Mouse (Mus musculus) CH12.LX (cell line): ENCODE data around the gene Mcf2l. TPM values are rescaled to one million over a fixed set of nuclear protein-coding genes. Genes with fewer than 3 reads are reported as not detected.

Experiments used
- DNase-seq: peaks from one replicate; pipeline ENCODE4 v3.0.0-alpha.2; 2013; ENCODE audit errors: extremely low read depth
- H3K27ac ChIP-seq: 2 replicates; pipeline ENCODE4 v1.5.1; 2012; ENCODE audit warnings: low read depth, mild to moderate bottlenecking, control low read depth, moderate library complexity; ENCODE audit not compliant: insufficient read depth
- H3K27me3 ChIP-seq: replicated peaks from 2 replicates; pipeline ENCODE3; 2012; ENCODE audit warnings: inconsistent platforms
- H3K36me3 ChIP-seq, 2 experiments: replicated peaks in 1 of 2; 2 replicates each; pipeline versions ENCODE3 to v1.6.1; 2012; ENCODE audit warnings: inconsistent platforms in 1 of 2, low read length in 1 of 2, mild to moderate bottlenecking in 1 of 2, mixed read lengths in 1 of 2, moderate library complexity in 1 of 2; ENCODE audit not compliant: control insufficient read depth in 1 of 2, insufficient read depth in 1 of 2
- H3K4me1 ChIP-seq, 2 experiments: 2 replicates each; pipeline ENCODE4 v1.6.1; 2012; ENCODE audit warnings: inconsistent platforms in 1 of 2, moderate library complexity in 1 of 2; ENCODE audit not compliant: insufficient read depth in 2 of 2, control insufficient read depth in 1 of 2
- H3K4me2 ChIP-seq: 2 replicates; pipeline ENCODE4 v1.6.1; 2012; ENCODE audit warnings: low read depth, mild to moderate bottlenecking, control low read depth; ENCODE audit not compliant: poor library complexity, insufficient read depth, severe bottlenecking
- H3K4me3 ChIP-seq, 3 experiments: fragments of 150-350 bp in 1 of 3; sonication (generic) in 1 of 3; replicated peaks in 1 of 3; 2 replicates each; pipeline versions ENCODE3 to v1.5.1; 2011 to 2012; ENCODE audit warnings: low read depth in 2 of 3, low read length in 2 of 3, mild to moderate bottlenecking in 2 of 3, moderate library complexity in 2 of 3, control low read depth in 1 of 3, improper control_type of control experiment in 1 of 3, inconsistent platforms in 1 of 3, mixed read lengths in 1 of 3; ENCODE audit not compliant: poor library complexity in 1 of 3
- H3K79me2 ChIP-seq: replicated peaks from 2 replicates; pipeline ENCODE4 v1.6.1; 2012; ENCODE audit warnings: mild to moderate bottlenecking, moderate library complexity; ENCODE audit not compliant: control insufficient read depth, poor library complexity, insufficient read depth, severe bottlenecking; ENCODE audit errors: extremely low read depth
- H3K9ac ChIP-seq: 2 replicates; pipeline ENCODE4 v1.6.1; 2012; ENCODE audit warnings: low read depth, mild to moderate bottlenecking, control low read depth, moderate library complexity; ENCODE audit not compliant: insufficient read depth
- H3K9me3 ChIP-seq: replicated peaks from 2 replicates; pipeline ENCODE3; 2012; ENCODE audit warnings: low read length, inconsistent platforms, mixed read lengths
- CHD1 ChIP-seq: IDR thresholded peaks from 2 replicates; pipeline ENCODE4 v1.6.1; 2012; ENCODE audit warnings: low read depth, low read length, improper control_type of control experiment, inconsistent platforms
- CHD2 ChIP-seq: IDR thresholded peaks from 2 replicates; pipeline ENCODE4 v1.6.1; 2011; ENCODE audit warnings: low read length, improper control_type of control experiment
- CTCF ChIP-seq, 2 experiments: IDR thresholded peaks in 1 of 2; conservative IDR thresholded peaks in 1 of 2; 2 replicates each; pipeline ENCODE4 v1.5.1; 2011 to 2012; ENCODE audit warnings: low read depth in 2 of 2, low read length in 2 of 2, improper control_type of control experiment in 1 of 2, inconsistent platforms in 1 of 2, mild to moderate bottlenecking in 1 of 2, moderate library complexity in 1 of 2
- EP300 ChIP-seq: IDR thresholded peaks from 2 replicates; pipeline ENCODE4 v1.6.1; 2011; ENCODE audit warnings: low read length, improper control_type of control experiment
- GABPA ChIP-seq: IDR thresholded peaks from 2 replicates; pipeline ENCODE4 v1.6.1; 2012; ENCODE audit warnings: low read depth, low read length, improper control_type of control experiment, inconsistent platforms; ENCODE audit not compliant: insufficient replicate concordance
- HCFC1 ChIP-seq: IDR thresholded peaks from 2 replicates; pipeline ENCODE4 v1.6.1; 2012; ENCODE audit warnings: low read depth, mild to moderate bottlenecking, inconsistent platforms, low read length, improper control_type of control experiment
- IRF4 ChIP-seq: IDR thresholded peaks from 2 replicates; pipeline ENCODE4 v1.6.1; 2014; ENCODE audit warnings: low read depth, mild to moderate bottlenecking, inconsistent platforms, low read length, improper control_type of control experiment
- KAT2A ChIP-seq: IDR thresholded peaks from 2 replicates; pipeline ENCODE4 v1.6.1; 2012; ENCODE audit warnings: low read length, improper control_type of control experiment, inconsistent platforms; ENCODE audit not compliant: insufficient replicate concordance
- MAX ChIP-seq: IDR thresholded peaks from 2 replicates; pipeline ENCODE4 v1.6.1; 2011; ENCODE audit warnings: low read length, improper control_type of control experiment
- MYC ChIP-seq: IDR thresholded peaks from 2 replicates; pipeline ENCODE4 v1.6.1; 2011; ENCODE audit warnings: low read depth, mild to moderate bottlenecking, improper control_type of control experiment, low read length
- NRF1 ChIP-seq: IDR thresholded peaks from 2 replicates; pipeline ENCODE4 v1.6.1; 2014; ENCODE audit warnings: low read depth, mild to moderate bottlenecking, inconsistent platforms, low read length, improper control_type of control experiment, moderate library complexity
- PAX5 ChIP-seq: IDR thresholded peaks from 2 replicates; pipeline ENCODE4 v1.6.1; 2012; ENCODE audit warnings: low read length, inconsistent platforms, mixed read lengths
- POLR2A ChIP-seq: IDR thresholded peaks from 2 replicates; pipeline ENCODE4 v1.6.1; 2011; ENCODE audit warnings: low read depth, mild to moderate bottlenecking, improper control_type of control experiment, low read length
- RAD21 ChIP-seq: IDR thresholded peaks from 2 replicates; pipeline ENCODE4 v1.6.1; 2011; ENCODE audit warnings: low read depth, mild to moderate bottlenecking, low read length, improper control_type of control experiment, moderate library complexity
- RCOR1 ChIP-seq: conservative IDR thresholded peaks from 2 replicates; pipeline ENCODE4 v1.6.1; 2012; ENCODE audit warnings: low read depth, mild to moderate bottlenecking, inconsistent platforms, low read length, improper control_type of control experiment
- SIN3A ChIP-seq: IDR thresholded peaks from 2 replicates; pipeline ENCODE4 v1.6.1; 2012; ENCODE audit warnings: low read length, improper control_type of control experiment, inconsistent platforms
- TCF12 ChIP-seq: IDR thresholded peaks from 2 replicates; pipeline ENCODE4 v1.6.1; 2014; ENCODE audit warnings: low read depth, mild to moderate bottlenecking, inconsistent platforms, low read length, improper control_type of control experiment
- USF1 ChIP-seq: IDR thresholded peaks from 2 replicates; pipeline ENCODE4 v1.6.1; 2014; ENCODE audit warnings: low read depth, mild to moderate bottlenecking, inconsistent platforms, low read length, improper control_type of control experiment
- USF2 ChIP-seq: conservative IDR thresholded peaks from 2 replicates; pipeline ENCODE4 v1.6.1; 2011; ENCODE audit warnings: low read depth, low read length, improper control_type of control experiment
- ZKSCAN1 ChIP-seq: IDR thresholded peaks from 2 replicates; pipeline ENCODE4 v1.6.1; 2012; ENCODE audit warnings: low read depth, inconsistent platforms, low read length, improper control_type of control experiment, borderline replicate concordance
- dilution Hi-C: fragments of 300-500 bp; cut with MboI; formaldehyde crosslinking; loops from 2 replicates; pipeline ENCODE4 v1.14.3; 2020; ENCODE audit warnings: low sequenced_read_pairs; ENCODE audit not compliant: extremely low pct_unique_long_range_greater_than_20kb, extremely low pct_ligation_motif_present
- in situ Hi-C: fragments of 300-500 bp; cut with MboI; formaldehyde crosslinking; loops from 3 replicates; pipeline ENCODE4 v1.14.3; 2019; ENCODE audit warnings: low sequenced_read_pairs, low pct_ligation_motif_present, low pct_unique_long_range_greater_than_20kb, mixed read lengths
- polyA plus RNA-seq: library from polyadenylated mRNA; unstranded; fragments of >175 nt; gene quantifications from 2 replicates; pipeline ENCODE4 v1.2.1, GENCODE M21; 2012; ENCODE audit warnings: low read depth; ENCODE audit not compliant: insufficient read length
- total RNA-seq, 2 experiments: library from RNA; depleted of rRNA; stranded (reverse); fragments of 300-350 nt in 1 of 2; fragments of >200 nt in 1 of 2; gene quantifications; 2 replicates each; pipeline ENCODE4 v1.2.3; 2012 to 2014

The Mcf2l gene
- total and polyA plus RNA-seq, 3 experiments = not detected

DNA sequence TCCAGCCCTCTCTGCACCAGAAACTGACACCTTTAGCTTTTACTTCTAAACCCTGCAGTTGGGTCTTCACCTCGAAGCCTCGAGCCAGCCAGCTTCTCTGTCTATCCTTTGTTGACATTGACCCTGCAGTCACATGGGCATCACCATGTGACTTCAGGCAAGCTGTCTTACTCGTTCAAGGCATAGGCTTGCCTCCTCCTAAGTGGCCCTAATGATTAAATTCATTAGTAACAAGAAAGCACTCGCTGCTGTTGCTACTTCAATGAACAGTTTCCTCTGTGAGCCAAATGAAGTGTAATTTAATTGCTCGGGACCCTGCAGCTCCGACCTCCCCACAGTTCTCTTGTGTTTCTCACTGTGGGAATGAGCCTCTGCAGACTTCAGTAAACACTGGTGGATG is 83.8 kb downstream of the Mcf2l start:
- peaks cover 94% of the 10 kb centered on the region for H3K27me3 ChIP-seq
- no peak for DNase-seq
- H3K27ac ChIP-seq = no peak overlapping the region
- H3K79me2 ChIP-seq = no peaks in the 10 kb centered on the region
- no peak overlapping the region for H3K4me2 ChIP-seq
- H3K36me3 ChIP-seq = no peaks in the 10 kb centered on the region
- no peaks in the 10 kb centered on the region for H3K4me1 ChIP-seq
- dilution Hi-C loops = no loop called here
- H3K9me3 ChIP-seq = no peaks in the 10 kb centered on the region
- no peak for TF ChIP-seq TCF12
- TF ChIP-seq EP300 = no peak
- TF ChIP-seq USF2 = no peak
- TF ChIP-seq USF1 = no peak
- TF ChIP-seq CHD1 = no peak
- no peak for TF ChIP-seq MAX
- TF ChIP-seq, all 38 proteins: peak for 0
- Histone ChIP-seq H3K4me3 (no peak overlapping the region), H3K9ac (no peak overlapping the region)
- in situ Hi-C loops = no loop called here

DNA sequence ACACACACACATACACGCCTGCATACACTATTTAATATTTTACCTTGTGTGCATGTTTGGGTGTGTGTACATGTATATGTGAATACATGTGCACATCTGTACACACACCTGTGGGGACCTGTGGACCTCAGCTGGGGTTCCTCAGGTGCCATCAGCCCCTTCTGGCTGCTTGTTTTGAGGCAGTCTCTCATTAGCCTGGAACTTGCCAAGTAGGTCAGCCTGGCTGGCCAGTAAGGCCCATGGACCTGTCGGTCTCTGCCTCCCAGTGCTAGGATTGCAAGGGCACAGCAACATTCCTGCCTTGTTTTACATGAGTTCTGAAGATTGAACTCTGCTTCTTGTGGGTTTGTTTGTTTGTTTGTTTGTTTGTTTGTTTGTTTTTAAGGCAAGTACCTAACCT is 87.0 kb downstream of the Mcf2l start:
- TF ChIP-seq GABPA = no peak
- no peak for TF ChIP-seq IRF4
- H3K27me3 ChIP-seq = peaks cover 97% of the 10 kb centered on the region
- H3K79me2 ChIP-seq = no peaks in the 10 kb centered on the region
- H3K4me1 ChIP-seq = no peaks in the 10 kb centered on the region
- dilution Hi-C loops (no loop called here), in situ Hi-C loops (no loop called here)
- H3K36me3 ChIP-seq = no peaks in the 10 kb centered on the region
- H3K27ac ChIP-seq = no peak overlapping the region
- H3K4me2 ChIP-seq = no peak overlapping the region
- H3K9ac ChIP-seq = no peak overlapping the region
- H3K4me3 ChIP-seq = no peak overlapping the region
- DNase-seq = no peak
- H3K9me3 ChIP-seq = no peaks in the 10 kb centered on the region

DNA sequence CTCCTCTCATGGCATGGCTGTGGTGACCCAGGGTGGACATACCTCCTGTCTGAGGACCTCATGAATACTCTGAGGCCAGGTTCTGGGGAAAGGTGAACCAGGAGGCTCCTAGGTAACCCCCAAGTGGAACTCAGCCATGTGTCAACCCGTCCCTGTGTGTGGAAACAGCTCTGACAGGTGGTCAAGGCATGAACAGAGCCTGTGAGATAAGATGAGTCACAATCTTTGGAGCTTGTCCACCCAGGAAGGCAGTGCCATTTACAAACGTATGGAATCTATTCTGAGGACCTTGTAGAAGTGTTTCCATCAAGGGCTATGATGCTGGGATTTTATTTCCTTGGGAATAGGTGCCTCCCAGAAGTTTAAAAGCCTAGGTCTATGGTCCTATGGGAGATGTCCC is 87.6 kb downstream of the Mcf2l start:
- in situ Hi-C loops (no loop called here), dilution Hi-C loops (no loop called here)
- Histone ChIP-seq H3K79me2 (no peaks in the 10 kb centered on the region), H3K9me3 (peaks cover 5% of the 10 kb centered on the region), H3K27me3 (peaks cover 97% of the 10 kb centered on the region), H3K36me3 (no peaks in the 10 kb centered on the region), H3K4me1 (no peaks in the 10 kb centered on the region), H3K9ac (no peak overlapping the region), H3K27ac (no peak overlapping the region), H3K4me3 (no peak overlapping the region), H3K4me2 (no peak overlapping the region)
- DNase-seq = no peak
- TF ChIP-seq EP300 (no peak), CHD1 (no peak), PAX5 (no peak), CHD2 (no peak), IRF4 (no peak), MYC (no peak), CTCF (conservative IDR thresholded peaks at IDR 0.05 in 1 of 2, IDR thresholded peaks at IDR 0.05 in 1 of 2; ENCODE audit: low read depth in 2 of 2, low read length in 2 of 2) (no peak), SIN3A (no peak), TCF12 (no peak), NRF1 (no peak), USF1 (no peak), HCFC1 (no peak), KAT2A (no peak), ZKSCAN1 (no peak), RCOR1 (no peak), RAD21 (no peak), POLR2A (no peak)
